Mouse (Mus musculus) testis, adult 2 months (tissue): Measurements from ENCODE around the gene Rrbp1.

Experiments
- CTCF ChIP-seq: fragments of 200-500 bp; IDR thresholded peaks from 2 replicates; pipeline ENCODE4 v1.5.1; 2012; ENCODE audit warnings: low read depth, mild to moderate bottlenecking, inconsistent platforms, low read length, moderate library complexity; ENCODE audit not compliant: control insufficient read depth, insufficient read depth, insufficient replicate concordance
- POLR2A ChIP-seq: fragments of 200-500 bp; IDR thresholded peaks from 2 replicates; pipeline ENCODE4 v1.6.1; 2012; ENCODE audit warnings: low read depth, mild to moderate bottlenecking, inconsistent platforms, low read length, moderate library complexity; ENCODE audit not compliant: control insufficient read depth

GRCm38 (mm10) chr2:143909230-143909629 lies 101.8 kb downstream of the Rrbp1 start:
- TF ChIP-seq CTCF: no peak
- TF ChIP-seq POLR2A: no peak
